Comparison of ENCODE assay signal across 23 mouse cellular contexts in the genomic region with DNA sequence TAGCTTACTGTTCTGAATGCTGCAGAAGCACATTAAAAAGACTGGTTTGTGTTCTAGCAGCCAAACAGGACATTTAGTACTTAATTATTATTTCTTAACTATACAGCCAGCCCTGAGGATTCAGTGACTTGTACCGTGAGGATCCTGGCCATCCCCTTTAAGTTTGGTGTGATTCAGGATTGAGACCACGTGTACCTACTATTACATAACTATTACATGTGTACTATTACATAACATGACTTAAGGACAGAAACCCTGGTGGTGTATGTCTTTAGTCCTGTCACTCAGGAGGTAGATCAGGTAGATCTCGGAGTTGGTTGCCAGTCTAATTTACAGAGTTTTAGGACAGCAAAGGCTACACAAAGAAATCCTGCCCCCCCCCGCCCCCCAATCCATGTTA.
"Had no signal": no experiment of that assay in that cellular context is flagged by ENCODE, and none has a peak within 500 bp of the region (broad histone marks: within the 10 kb centered on the region; RNA-seq: fewer than 3 reads in every experiment).

No protein-coding gene starts in this region.

- H3K4me1 ChIP-seq: kidney, embryonic 15.5 days; limb, embryonic 10.5 days; limb, embryonic 13.5 days; midbrain, embryonic 13.5 days had no signal

- H3K4me2 ChIP-seq: kidney, embryonic 15.5 days; limb, embryonic 13.5 days; lung, embryonic 14.5 days; midbrain, embryonic 13.5 days had no signal

- H3K4me3 ChIP-seq: kidney, embryonic 15.5 days; limb, embryonic 10.5 days; limb, embryonic 13.5 days; megakaryocyte, embryonic 14.5 days; midbrain, embryonic 10.5 days; midbrain, embryonic 13.5 days; myocyte had no signal

- H3K9ac ChIP-seq: kidney, embryonic 15.5 days; limb, embryonic 13.5 days; liver, embryonic 14.5 days; liver, postnatal 0 days; lung, embryonic 14.5 days; midbrain, embryonic 13.5 days had no signal

- H3K9me3 ChIP-seq: kidney, embryonic 15.5 days; limb, embryonic 10.5 days; limb, embryonic 13.5 days; megakaryocyte, embryonic 14.5 days; midbrain, embryonic 10.5 days; midbrain, embryonic 13.5 days had no signal

- ATAC-seq: intestine, embryonic 16.5 days; liver, postnatal 0 days; lung, postnatal 0 days; midbrain, embryonic 13.5 days; midbrain, embryonic 16.5 days had no signal

- DNase-seq: kidney, adult 2 months; kidney, postnatal 10 days; kidney, postnatal 4 days; layer of hippocampus, postnatal 36 days; liver; liver, postnatal 0 days; lung, embryonic 14.5 days; thymus, adult 2 months; thymus, postnatal 14 days; thymus, postnatal 4 days had no signal

- H3K27ac ChIP-seq: kidney, embryonic 15.5 days; limb, embryonic 10.5 days; limb, embryonic 13.5 days; liver, embryonic 14.5 days; macrophage; midbrain, embryonic 10.5 days; midbrain, embryonic 13.5 days; stomach, postnatal 0 days had no signal

- H3K27me3 ChIP-seq: kidney, embryonic 15.5 days; limb, embryonic 13.5 days; megakaryocyte, embryonic 14.5 days; midbrain, embryonic 13.5 days had no signal
